Mouse (Mus musculus): ENCODE data around the gene Dock8. TPM values are rescaled to one million over a fixed set of nuclear protein-coding genes. Genes with fewer than 3 reads are reported as not detected.

The Dock8 gene
- polyA plus RNA-seq, 1 experiment from 2014 or later: 0.54 TPM

- Histone ChIP-seq H3K27me3 (no peaks in the 10 kb centered on the region), H3K27ac (no peak overlapping the region), H3K4me3 (no peak overlapping the region), H3K4me1 (peaks cover 3% of the 10 kb centered on the region; the same call in 1 of the 2 replicates), H3K36me3 (ENCODE audit: poor library complexity, severe bottlenecking) (no peaks in the 10 kb centered on the region), H3K9ac (no peak overlapping the region), H3K9me3 (replicated peaks) (no peaks in the 10 kb centered on the region), H3K4me2 (no peak overlapping the region)
- 78% methylated on average over 7 of the region's 7 CpGs for WGBS
- ATAC-seq: no peak
Measured at GRCm38 (mm10) chr19:24983857-24984498, 15.4 kb upstream of the Dock8 start.

DNA sequence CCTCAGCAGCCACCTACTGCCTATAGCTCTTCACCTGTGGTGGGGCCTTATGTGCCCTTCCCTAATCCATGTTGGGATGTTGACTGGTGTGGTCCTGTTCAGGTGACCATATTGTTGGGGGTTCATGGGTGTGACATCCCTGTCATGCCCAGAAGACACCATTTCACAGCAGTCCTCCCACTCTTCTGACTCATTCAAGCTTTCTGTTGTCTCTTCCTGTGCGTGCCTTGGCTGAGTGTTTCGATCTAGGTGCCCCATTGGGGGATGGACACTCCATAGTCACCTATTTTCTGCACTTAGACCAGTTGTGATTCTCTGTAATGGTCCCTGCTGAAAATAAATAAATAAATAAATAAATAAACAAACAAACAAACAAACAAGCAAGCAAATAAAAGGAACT lies 14.3 kb upstream of the Dock8 start:
- H3K9ac ChIP-seq: no peak overlapping the region

DNA sequence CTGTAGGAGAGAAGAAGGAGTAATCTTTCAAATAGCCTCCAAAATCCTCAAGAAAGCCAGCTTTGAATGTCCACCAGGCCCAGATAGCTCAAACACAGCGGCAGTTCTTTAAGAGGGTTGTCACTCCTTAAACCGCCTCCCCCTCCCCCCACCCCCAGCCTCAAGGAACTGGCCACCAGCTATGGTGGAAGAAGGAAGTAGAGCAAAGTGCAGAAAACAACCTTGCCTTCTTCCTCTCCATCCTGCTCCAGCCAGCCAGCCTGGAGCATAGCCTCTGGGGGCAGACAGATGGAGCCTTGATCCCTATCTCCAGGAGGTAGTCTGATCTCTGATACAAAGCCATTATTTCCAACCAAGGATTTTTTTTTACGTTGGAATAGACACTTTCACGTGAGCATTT lies 12.0 kb upstream of the Dock8 start:
- Histone ChIP-seq H3K9ac (no peak overlapping the region), H3K36me3 (ENCODE audit: poor library complexity, severe bottlenecking) (no peaks in the 10 kb centered on the region), H3K4me1 (no peaks in the 10 kb centered on the region), H3K4me2 (no peak overlapping the region), H3K9me3 (replicated peaks) (no peaks in the 10 kb centered on the region), H3K27me3 (no peaks in the 10 kb centered on the region), H3K27ac (no peak overlapping the region), H3K4me3 (no peak overlapping the region)
- ATAC-seq: no peak
- WGBS: 74% methylated on average over 4 of the region's 4 CpGs

More for the DNA sequence above, 14.3 kb upstream of the Dock8 start:
- Histone ChIP-seq H3K4me3 (no peak overlapping the region), H3K27me3 (no peaks in the 10 kb centered on the region), H3K36me3 (ENCODE audit: poor library complexity, severe bottlenecking) (no peaks in the 10 kb centered on the region), H3K9me3 (replicated peaks) (no peaks in the 10 kb centered on the region), H3K4me2 (no peak overlapping the region), H3K27ac (no peak overlapping the region), H3K4me1 (peaks cover 3% of the 10 kb centered on the region; the same call in 1 of the 2 replicates)
- 95% methylated on average over 2 of the region's 2 CpGs for WGBS
- ATAC-seq: no peak

GRCm38 (mm10) chr19:24988831-24989230 lies 10.5 kb upstream of the Dock8 start:
- H3K4me3 ChIP-seq: no peak overlapping the region
- no peaks in the 10 kb centered on the region for H3K36me3 ChIP-seq (ENCODE audit: poor library complexity, severe bottlenecking)
- H3K4me1 ChIP-seq: no peaks in the 10 kb centered on the region
- ATAC-seq: no peak
- H3K27ac ChIP-seq: no peak overlapping the region
- no peaks in the 10 kb centered on the region for H3K9me3 ChIP-seq (replicated peaks)
- 77% methylated on average over 5 of the region's 5 CpGs for WGBS
- no peak overlapping the region for H3K9ac ChIP-seq
- no peak overlapping the region for H3K4me2 ChIP-seq
- no peaks in the 10 kb centered on the region for H3K27me3 ChIP-seq

- Histone ChIP-seq H3K36me3 (ENCODE audit: poor library complexity, severe bottlenecking) (no peaks in the 10 kb centered on the region), H3K27me3 (no peaks in the 10 kb centered on the region), H3K9ac (no peak overlapping the region), H3K27ac (no peak overlapping the region), H3K4me3 (no peak overlapping the region), H3K4me1 (no peaks in the 10 kb centered on the region), H3K4me2 (no peak overlapping the region), H3K9me3 (replicated peaks) (no peaks in the 10 kb centered on the region)
- 79% methylated on average over 7 of the region's 7 CpGs for WGBS
- no peak for ATAC-seq
Measured at GRCm38 (mm10) chr19:24990138-24990822, 9.1 kb upstream of the Dock8 start.

DNA sequence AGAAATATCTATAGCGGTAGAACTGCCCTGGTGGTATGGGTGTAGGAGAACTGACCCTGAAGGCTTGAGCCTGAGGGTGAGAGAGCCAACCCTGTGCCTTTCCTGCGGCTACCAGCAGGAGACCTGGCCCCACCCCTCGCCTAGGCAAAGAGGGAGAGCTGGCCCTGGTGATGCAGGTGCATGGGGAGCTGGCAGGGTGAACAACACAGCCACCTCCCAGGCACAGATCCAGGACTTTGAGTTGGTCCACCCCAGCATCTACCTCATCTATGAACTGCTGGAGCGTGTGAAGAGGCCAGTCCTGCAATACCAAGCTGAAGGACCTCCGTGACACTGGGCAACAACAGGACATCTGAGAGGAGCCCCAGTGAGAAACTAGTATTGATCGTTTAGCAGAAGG lies 5.8 kb upstream of the Dock8 start:
- H3K9me3 ChIP-seq (replicated peaks): no peaks in the 10 kb centered on the region
- no peak overlapping the region for H3K27ac ChIP-seq
- no peak overlapping the region for H3K9ac ChIP-seq
- H3K36me3 ChIP-seq (ENCODE audit: poor library complexity, severe bottlenecking): no peaks in the 10 kb centered on the region
- no peak overlapping the region for H3K4me3 ChIP-seq
- H3K4me2 ChIP-seq: no peak overlapping the region
- peaks cover 26% of the 10 kb centered on the region for H3K27me3 ChIP-seq
- no peak for ATAC-seq
- WGBS: 68% methylated on average over 6 of the region's 6 CpGs
- no peaks in the 10 kb centered on the region for H3K4me1 ChIP-seq

DNA sequence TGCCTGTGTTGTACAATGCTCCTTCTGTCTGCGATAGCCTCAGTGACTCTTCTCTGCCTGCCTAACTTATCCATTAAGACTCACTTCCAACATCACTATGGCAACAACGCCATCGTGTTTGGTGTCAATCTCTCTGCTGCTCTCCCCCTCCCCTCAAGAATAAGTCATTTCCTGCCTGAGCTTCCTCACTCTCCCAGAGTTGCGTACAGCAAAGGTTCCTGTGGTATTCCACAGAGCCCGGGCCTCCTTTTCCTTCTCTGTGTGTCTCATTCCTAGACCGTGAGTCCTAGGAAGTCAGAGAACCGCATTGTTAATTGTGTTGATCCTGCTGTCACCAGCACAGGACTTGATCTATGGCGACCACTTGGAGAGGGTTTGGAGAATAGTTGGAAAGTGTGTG lies 4.4 kb upstream of the Dock8 start:
- no peak overlapping the region for H3K4me2 ChIP-seq
- 59% methylated on average over 8 of the region's 8 CpGs for WGBS
- ATAC-seq: no peak

GRCm38 (mm10) chr19:24996815-24997704 lies 2.3 kb upstream of the Dock8 start:
- ATAC-seq: no peak
- Histone ChIP-seq H3K9me3 (replicated peaks) (no peaks in the 10 kb centered on the region), H3K9ac (no peak overlapping the region), H3K4me2 (no peak overlapping the region), H3K4me3 (no peak overlapping the region), H3K36me3 (ENCODE audit: poor library complexity, severe bottlenecking) (no peaks in the 10 kb centered on the region), H3K27me3 (peaks cover 62% of the 10 kb centered on the region), H3K27ac (no peak overlapping the region), H3K4me1 (peaks cover 8% of the 10 kb centered on the region)
- 69% methylated on average over 12 of the region's 12 CpGs for WGBS

More for the DNA sequence above, 4.4 kb upstream of the Dock8 start:
- H3K27ac ChIP-seq: no peak overlapping the region
- H3K4me3 ChIP-seq: no peak overlapping the region
- H3K27me3 ChIP-seq: peaks cover 40% of the 10 kb centered on the region
- no peak overlapping the region for H3K9ac ChIP-seq
- no peaks in the 10 kb centered on the region for H3K9me3 ChIP-seq (replicated peaks)
- H3K4me1 ChIP-seq: peaks cover 8% of the 10 kb centered on the region
- H3K36me3 ChIP-seq (ENCODE audit: poor library complexity, severe bottlenecking): no peaks in the 10 kb centered on the region

GRCm38 (mm10) chr19:24998561-24998960 lies 773 bp upstream of the Dock8 start:
- H3K27me3 ChIP-seq: peaks cover 72% of the 10 kb centered on the region
- peaks cover 8% of the 10 kb centered on the region for H3K4me1 ChIP-seq
- H3K9me3 ChIP-seq (replicated peaks): no peaks in the 10 kb centered on the region
- H3K36me3 ChIP-seq (ENCODE audit: poor library complexity, severe bottlenecking): no peaks in the 10 kb centered on the region
- H3K4me2 ChIP-seq: 0 out of 2 replicates have a peak overlapping the region, but pooled peaks have one; percentile 94
- ATAC-seq: no peak
- WGBS: 75% methylated on average over 5 of the region's 5 CpGs
- peak overlapping the region; percentile 65; the same call in 1 of the 2 replicates for H3K4me3 ChIP-seq
- no peak overlapping the region for H3K27ac ChIP-seq
- no peak overlapping the region for H3K9ac ChIP-seq

GRCm38 (mm10) chr19:25000153-25000552 lies 819 bp downstream of the Dock8 start:
- peak overlapping the region; percentile 65; the same call in 1 of the 2 replicates for H3K4me3 ChIP-seq
- H3K4me1 ChIP-seq: peaks cover 16% of the 10 kb centered on the region
- H3K9me3 ChIP-seq (replicated peaks): no peaks in the 10 kb centered on the region
- H3K4me2 ChIP-seq: peak overlapping the region; percentile 94; the same call in 1 of the 2 replicates
- 44% methylated on average over 9 of the region's 9 CpGs for WGBS
- no peak for ATAC-seq
- H3K27ac ChIP-seq: no peak overlapping the region
- no peaks in the 10 kb centered on the region for H3K36me3 ChIP-seq (ENCODE audit: poor library complexity, severe bottlenecking)
- peaks cover 74% of the 10 kb centered on the region for H3K27me3 ChIP-seq
- no peak overlapping the region for H3K9ac ChIP-seq

- no peak for ATAC-seq
- Histone ChIP-seq H3K9me3 (replicated peaks) (no peaks in the 10 kb centered on the region), H3K4me1 (peaks cover 16% of the 10 kb centered on the region), H3K27me3 (peaks cover 66% of the 10 kb centered on the region), H3K4me2 (no peak overlapping the region), H3K27ac (no peak overlapping the region), H3K4me3 (no peak overlapping the region), H3K9ac (no peak overlapping the region), H3K36me3 (ENCODE audit: poor library complexity, severe bottlenecking) (no peaks in the 10 kb centered on the region)
- 91% methylated on average over 6 of the region's 6 CpGs for WGBS
Measured at GRCm38 (mm10) chr19:25002032-25002431, 2.7 kb downstream of the Dock8 start.

DNA sequence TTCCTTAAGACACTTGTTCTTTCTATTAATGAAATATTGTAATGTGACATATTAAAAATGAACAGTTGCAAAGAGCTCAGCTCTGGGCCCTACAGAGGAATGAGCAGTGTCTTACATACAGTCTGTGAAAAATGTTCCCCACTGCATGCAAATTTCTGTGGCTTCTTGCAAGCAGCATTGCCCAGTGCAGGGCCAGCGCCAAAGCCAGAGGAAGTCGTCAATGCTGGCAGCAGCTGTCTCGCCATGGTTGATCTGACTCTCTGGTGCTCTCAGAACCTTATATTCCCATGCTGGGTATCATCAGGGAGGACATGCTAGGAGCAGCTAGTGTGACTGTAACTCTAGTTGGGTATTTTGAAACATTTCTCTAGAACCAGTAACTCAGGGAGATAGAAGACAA lies 3.5 kb downstream of the Dock8 start:
- WGBS: 87% methylated on average over 3 of the region's 3 CpGs
- no peak overlapping the region for H3K9ac ChIP-seq
- H3K27ac ChIP-seq: no peak overlapping the region
- no peaks in the 10 kb centered on the region for H3K9me3 ChIP-seq (replicated peaks)
- H3K4me3 ChIP-seq: no peak overlapping the region
- H3K27me3 ChIP-seq: peaks cover 58% of the 10 kb centered on the region
- peaks cover 16% of the 10 kb centered on the region for H3K4me1 ChIP-seq
- no peak overlapping the region for H3K4me2 ChIP-seq
- H3K36me3 ChIP-seq (ENCODE audit: poor library complexity, severe bottlenecking): no peaks in the 10 kb centered on the region
- ATAC-seq: no peak
